Mouse (Mus musculus) 3134 (cell line): ENCODE results near the gene Dmpk.

ENCODE experiments used
- DNase-seq: peaks from one replicate; pipeline ENCODE4 v3.0.0-alpha.2; 2011; ENCODE audit warnings: low spot score; ENCODE audit not compliant: insufficient read length; ENCODE audit errors: extremely low read depth

The Dmpk gene

DNA sequence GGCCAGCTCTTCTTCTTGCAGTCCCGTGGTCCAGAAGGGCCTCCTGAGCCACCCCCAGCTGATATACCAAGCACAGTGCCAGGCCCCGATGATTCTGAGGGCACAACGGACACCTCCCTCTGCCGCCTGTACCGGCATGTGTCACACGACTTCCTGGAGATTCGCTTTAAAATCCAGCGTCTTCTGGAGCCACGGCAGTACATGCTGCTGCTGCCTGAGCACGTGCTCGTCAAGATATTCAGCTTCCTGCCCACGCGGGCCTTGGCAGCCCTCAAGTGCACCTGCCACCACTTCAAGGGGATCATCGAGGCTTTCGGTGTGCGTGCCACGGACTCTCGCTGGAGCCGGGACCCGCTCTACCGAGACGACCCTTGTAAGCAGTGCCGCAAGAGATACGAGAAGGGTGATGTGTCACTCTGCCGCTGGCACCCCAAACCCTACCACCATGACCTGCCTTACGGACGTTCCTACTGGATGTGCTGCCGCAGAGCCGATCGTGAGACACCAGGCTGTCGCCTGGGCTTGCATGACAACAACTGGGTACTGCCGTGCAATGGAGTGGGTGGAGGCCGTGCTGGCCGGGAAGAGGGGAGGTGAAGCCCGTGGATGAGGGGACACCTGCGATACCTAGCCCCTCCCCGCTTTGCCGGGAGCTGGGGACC is 53.2 kb downstream of the Dmpk start:
- DNase-seq: no peak

- no peak for DNase-seq
These were observed 53.7 kb downstream of the Dmpk start for GRCm38 (mm10) chr7:19137380-19137779.
